Mouse (Mus musculus): ENCODE results near the gene Gm26566. TPM values are rescaled to one million over a fixed set of nuclear protein-coding genes. Genes with fewer than 3 reads are reported as not detected.

Gm26566 gene
- polyA plus RNA-seq, 1 experiment from 2014 or later = 0.32 TPM

GRCm38 (mm10) chr4:88718715-88719114 is 2.9 kb upstream of the Gm26566 start:
- no peak overlapping the region for H3K9ac ChIP-seq (ENCODE audit: low read depth, low read length)
- H3K27ac ChIP-seq (ENCODE audit: low read length) = no peak overlapping the region
- H3K9me3 ChIP-seq (replicated peaks; ENCODE audit: control insufficient read depth, low read length) = no peaks in the 10 kb centered on the region
- peak overlapping the region; percentile 7 for H3K4me3 ChIP-seq (ENCODE audit: low read depth, low read length)
- peaks cover 18% of the 10 kb centered on the region for H3K4me1 ChIP-seq (ENCODE audit: control insufficient read depth, low read depth, low read length)
- no peaks in the 10 kb centered on the region for H3K27me3 ChIP-seq (ENCODE audit: control insufficient read depth, insufficient read depth, low read depth, low read length)
- peak overlapping the region; percentile 47 for H3K4me2 ChIP-seq (ENCODE audit: low read depth, low read length)
- no peaks in the 10 kb centered on the region; the same call in 1 of the 2 replicates for H3K36me3 ChIP-seq (ENCODE audit: control insufficient read depth, insufficient read depth)
- no peak for ATAC-seq (ENCODE audit: low read depth)
- WGBS (ENCODE audit: insufficient replicate concordance) = 58% methylated on average over 1 of the region's 1 CpGs

GRCm38 (mm10) chr4:88723497-88724090 is 2.0 kb downstream of the Gm26566 start:
- WGBS (ENCODE audit: insufficient replicate concordance) = 64% methylated on average over 8 of the region's 8 CpGs
- no peaks in the 10 kb centered on the region for H3K27me3 ChIP-seq (ENCODE audit: control insufficient read depth, insufficient read depth, low read depth, low read length)
- H3K4me3 ChIP-seq (ENCODE audit: low read depth, low read length) = no peak overlapping the region
- peaks cover 15% of the 10 kb centered on the region for H3K4me1 ChIP-seq (ENCODE audit: control insufficient read depth, low read depth, low read length)
- H3K27ac ChIP-seq (ENCODE audit: low read length) = no peak overlapping the region
- no peaks in the 10 kb centered on the region; the same call in 1 of the 2 replicates for H3K36me3 ChIP-seq (ENCODE audit: control insufficient read depth, insufficient read depth)
- ATAC-seq (ENCODE audit: low read depth) = no peak
- H3K4me2 ChIP-seq (ENCODE audit: low read depth, low read length) = no peak overlapping the region
- H3K9ac ChIP-seq (ENCODE audit: low read depth, low read length) = no peak overlapping the region
- no peaks in the 10 kb centered on the region for H3K9me3 ChIP-seq (replicated peaks; ENCODE audit: control insufficient read depth, low read length)

- Histone ChIP-seq H3K27ac (ENCODE audit: low read length) (no peak overlapping the region), H3K4me3 (ENCODE audit: low read depth, low read length) (no peak overlapping the region), H3K36me3 (ENCODE audit: control insufficient read depth, insufficient read depth) (no peaks in the 10 kb centered on the region), H3K9me3 (replicated peaks; ENCODE audit: control insufficient read depth, low read length) (no peaks in the 10 kb centered on the region), H3K27me3 (ENCODE audit: control insufficient read depth, insufficient read depth, low read depth, low read length) (no peaks in the 10 kb centered on the region), H3K9ac (ENCODE audit: low read depth, low read length) (no peak overlapping the region), H3K4me2 (ENCODE audit: low read depth, low read length) (no peak overlapping the region), H3K4me1 (ENCODE audit: control insufficient read depth, low read depth, low read length) (no peaks in the 10 kb centered on the region; the same call in 1 of the 2 replicates)
- WGBS (ENCODE audit: insufficient replicate concordance) = 21% methylated on average over 6 of the region's 6 CpGs
- no peak for ATAC-seq (ENCODE audit: low read depth)
Observed at GRCm38 (mm10) chr4:88726727-88727126, 5.1 kb downstream of the Gm26566 start.

GRCm38 (mm10) chr4:88727324-88727723 is 5.7 kb downstream of the Gm26566 start:
- H3K36me3 ChIP-seq (ENCODE audit: control insufficient read depth, insufficient read depth) = no peaks in the 10 kb centered on the region
- H3K9ac ChIP-seq (ENCODE audit: low read depth, low read length) = no peak overlapping the region
- ATAC-seq (ENCODE audit: low read depth) = no peak
- H3K4me3 ChIP-seq (ENCODE audit: low read depth, low read length) = no peak overlapping the region
- no peaks in the 10 kb centered on the region for H3K9me3 ChIP-seq (replicated peaks; ENCODE audit: control insufficient read depth, low read length)
- no peak overlapping the region for H3K27ac ChIP-seq (ENCODE audit: low read length)
- H3K4me1 ChIP-seq (ENCODE audit: control insufficient read depth, low read depth, low read length) = no peaks in the 10 kb centered on the region; the same call in 1 of the 2 replicates
- 0% methylated on average over 1 of the region's 1 CpGs for WGBS (ENCODE audit: insufficient replicate concordance)
- H3K27me3 ChIP-seq (ENCODE audit: control insufficient read depth, insufficient read depth, low read depth, low read length) = no peaks in the 10 kb centered on the region
- H3K4me2 ChIP-seq (ENCODE audit: low read depth, low read length) = no peak overlapping the region

- Histone ChIP-seq H3K4me3 (ENCODE audit: low read depth, low read length) (no peak overlapping the region), H3K9ac (ENCODE audit: low read depth, low read length) (no peak overlapping the region), H3K27ac (ENCODE audit: low read length) (no peak overlapping the region), H3K9me3 (replicated peaks; ENCODE audit: control insufficient read depth, low read length) (no peaks in the 10 kb centered on the region), H3K4me2 (ENCODE audit: low read depth, low read length) (no peak overlapping the region), H3K27me3 (ENCODE audit: control insufficient read depth, insufficient read depth, low read depth, low read length) (0 out of 2 replicates have a peak, but pooled peaks cover 2% of the 10 kb centered on the region), H3K4me1 (ENCODE audit: control insufficient read depth, low read depth, low read length) (no peaks in the 10 kb centered on the region), H3K36me3 (ENCODE audit: control insufficient read depth, insufficient read depth) (no peaks in the 10 kb centered on the region)
- no peak for ATAC-seq (ENCODE audit: low read depth)
- 0% methylated on average over 2 of the region's 2 CpGs for WGBS (ENCODE audit: insufficient replicate concordance)
Observed at GRCm38 (mm10) chr4:88738480-88738879, 16.9 kb downstream of the Gm26566 start.

- WGBS (ENCODE audit: insufficient replicate concordance) = 62% methylated on average over 6 of the region's 6 CpGs
- no peak overlapping the region for H3K27ac ChIP-seq (ENCODE audit: low read length)
- no peak for ATAC-seq (ENCODE audit: low read depth)
- no peak overlapping the region for H3K4me2 ChIP-seq (ENCODE audit: low read depth, low read length)
- 0 out of 2 replicates have a peak, but pooled peaks cover 2% of the 10 kb centered on the region for H3K27me3 ChIP-seq (ENCODE audit: control insufficient read depth, insufficient read depth, low read depth, low read length)
- H3K9ac ChIP-seq (ENCODE audit: low read depth, low read length) = no peak overlapping the region
- no peaks in the 10 kb centered on the region for H3K4me1 ChIP-seq (ENCODE audit: control insufficient read depth, low read depth, low read length)
- H3K9me3 ChIP-seq (replicated peaks; ENCODE audit: control insufficient read depth, low read length) = no peaks in the 10 kb centered on the region
- H3K36me3 ChIP-seq (ENCODE audit: control insufficient read depth, insufficient read depth) = no peaks in the 10 kb centered on the region
- no peak overlapping the region for H3K4me3 ChIP-seq (ENCODE audit: low read depth, low read length)
Observed at GRCm38 (mm10) chr4:88739036-88739435, 17.4 kb downstream of the Gm26566 start.

- Histone ChIP-seq H3K4me2 (ENCODE audit: low read depth, low read length) (no peak overlapping the region), H3K4me3 (ENCODE audit: low read depth, low read length) (no peak overlapping the region), H3K9ac (ENCODE audit: low read depth, low read length) (no peak overlapping the region), H3K4me1 (ENCODE audit: control insufficient read depth, low read depth, low read length) (no peaks in the 10 kb centered on the region), H3K27ac (ENCODE audit: low read length) (no peak overlapping the region), H3K9me3 (replicated peaks; ENCODE audit: control insufficient read depth, low read length) (no peaks in the 10 kb centered on the region), H3K27me3 (ENCODE audit: control insufficient read depth, insufficient read depth, low read depth, low read length) (0 out of 2 replicates have a peak, but pooled peaks cover 1% of the 10 kb centered on the region), H3K36me3 (ENCODE audit: control insufficient read depth, insufficient read depth) (no peaks in the 10 kb centered on the region)
- no peak for ATAC-seq (ENCODE audit: low read depth)
- 27% methylated on average over 4 of the region's 4 CpGs for WGBS (ENCODE audit: insufficient replicate concordance)
Observed at GRCm38 (mm10) chr4:88741426-88741825, 19.8 kb downstream of the Gm26566 start.

GRCm38 (mm10) chr4:88742771-88743371 is 21.3 kb downstream of the Gm26566 start:
- 42% methylated on average over 7 of the region's 7 CpGs for WGBS (ENCODE audit: insufficient replicate concordance)

GRCm38 (mm10) chr4:88744207-88744606 is 22.6 kb downstream of the Gm26566 start:
- H3K27me3 ChIP-seq (ENCODE audit: control insufficient read depth, insufficient read depth, low read depth, low read length) = no peaks in the 10 kb centered on the region
- H3K27ac ChIP-seq (ENCODE audit: low read length) = no peak overlapping the region
- no peak for ATAC-seq (ENCODE audit: low read depth)
- 36% methylated on average over 3 of the region's 3 CpGs for WGBS (ENCODE audit: insufficient replicate concordance)
- no peaks in the 10 kb centered on the region for H3K36me3 ChIP-seq (ENCODE audit: control insufficient read depth, insufficient read depth)
- no peaks in the 10 kb centered on the region for H3K4me1 ChIP-seq (ENCODE audit: control insufficient read depth, low read depth, low read length)
- H3K4me2 ChIP-seq (ENCODE audit: low read depth, low read length) = no peak overlapping the region
- no peak overlapping the region for H3K4me3 ChIP-seq (ENCODE audit: low read depth, low read length)
- H3K9ac ChIP-seq (ENCODE audit: low read depth, low read length) = no peak overlapping the region
- no peaks in the 10 kb centered on the region for H3K9me3 ChIP-seq (replicated peaks; ENCODE audit: control insufficient read depth, low read length)

More at GRCm38 (mm10) chr4:88742771-88743371, 21.3 kb downstream of the Gm26566 start:
- no peaks in the 10 kb centered on the region for H3K36me3 ChIP-seq (ENCODE audit: control insufficient read depth, insufficient read depth)
- no peak overlapping the region for H3K4me3 ChIP-seq (ENCODE audit: low read depth, low read length)
- H3K27ac ChIP-seq (ENCODE audit: low read length) = no peak overlapping the region
- no peaks in the 10 kb centered on the region for H3K4me1 ChIP-seq (ENCODE audit: control insufficient read depth, low read depth, low read length)
- no peaks in the 10 kb centered on the region for H3K9me3 ChIP-seq (replicated peaks; ENCODE audit: control insufficient read depth, low read length)
- H3K9ac ChIP-seq (ENCODE audit: low read depth, low read length) = no peak overlapping the region
- ATAC-seq (ENCODE audit: low read depth) = no peak
- no peaks in the 10 kb centered on the region for H3K27me3 ChIP-seq (ENCODE audit: control insufficient read depth, insufficient read depth, low read depth, low read length)
- H3K4me2 ChIP-seq (ENCODE audit: low read depth, low read length) = no peak overlapping the region
